Mouse (Mus musculus): ENCODE measurements around the gene Shd.

- TF ChIP-seq POLR2A (IDR thresholded peaks at IDR 0.05; ENCODE audit: insufficient read depth, low read length), result no peak
- TF ChIP-seq CTCF (IDR thresholded peaks at IDR 0.05; ENCODE audit: low read depth, low read length), result no peak
- TF ChIP-seq EP300 (IDR thresholded peaks at IDR 0.05; ENCODE audit: insufficient read depth, low read depth, low read length), result no peak
Measured at GRCm38 (mm10) chr17:55958584-55958886, 11.7 kb upstream of the Shd start.

Data from ES-Bruce4 (cell line).